Mouse (Mus musculus) thymus, adult 2 months (tissue): ENCODE data around the gene Zfp639. TPM values are rescaled to one million over a fixed set of nuclear protein-coding genes. Genes with fewer than 3 reads are reported as not detected.

Experiments used
- DNase-seq: peaks from one replicate; pipeline ENCODE4 v3.0.0; 2021
- H3K27ac ChIP-seq: fragments of 200-500 bp; 2 replicates; pipeline ENCODE4 v1.5.1; 2012; ENCODE audit warnings: low read length, control low read depth; ENCODE audit not compliant: control insufficient read depth, insufficient read depth
- H3K27me3 ChIP-seq: fragments of 200-500 bp; 2 replicates; pipeline ENCODE4 v1.6.1; 2012; ENCODE audit warnings: mild to moderate bottlenecking, low read length, moderate library complexity, mixed read lengths; ENCODE audit not compliant: control insufficient read depth, insufficient read depth
- H3K36me3 ChIP-seq: fragments of 200-500 bp; 2 replicates; pipeline ENCODE4 v1.6.1; 2012; ENCODE audit warnings: mild to moderate bottlenecking, low read length, moderate library complexity; ENCODE audit not compliant: control insufficient read depth, insufficient read depth
- H3K4me1 ChIP-seq: fragments of 200-500 bp; replicated peaks from 2 replicates; pipeline ENCODE4 v1.6.1; 2012; ENCODE audit warnings: low read length; ENCODE audit not compliant: control insufficient read depth, insufficient read depth
- H3K4me3 ChIP-seq: fragments of 200-500 bp; 2 replicates; pipeline ENCODE4 v1.5.1; 2012; ENCODE audit warnings: mild to moderate bottlenecking, low read length, control low read depth, moderate library complexity; ENCODE audit not compliant: control insufficient read depth, insufficient read depth
- CTCF ChIP-seq: fragments of 200-500 bp; IDR thresholded peaks from 2 replicates; pipeline ENCODE4 v1.5.1; 2012; ENCODE audit warnings: mild to moderate bottlenecking, control low read depth, low read length, moderate library complexity, borderline replicate concordance; ENCODE audit not compliant: control insufficient read depth, poor library complexity, insufficient read depth; ENCODE audit errors: extremely low read depth
- POLR2A ChIP-seq: fragments of 200-500 bp; IDR thresholded peaks from 2 replicates; pipeline ENCODE4 v1.6.1; 2012; ENCODE audit warnings: mild to moderate bottlenecking, low read length, control low read depth, moderate library complexity; ENCODE audit not compliant: control insufficient read depth, poor library complexity, insufficient read depth; ENCODE audit errors: extremely low read depth
- WGBS: fragments of 180-500 bp; shearing (Covaris S2); methylation state at CpG from one replicate; pipeline ENCODE4 v1.1.7; 2018; 5-methylcytosine and 5-hydroxymethylcytosine counted together
- polyA plus RNA-seq: library from polyadenylated mRNA; depleted of rRNA; stranded (reverse); fragments of >200 nt; gene quantifications from 2 replicates; pipeline ENCODE4 v1.2.3, GENCODE M21; 2012

Gene Zfp639
- polyA plus RNA-seq, 1 experiment = 33.5 TPM

- no peak for TF ChIP-seq POLR2A
- no peak for TF ChIP-seq CTCF
- H3K27me3 ChIP-seq = no peaks in the 10 kb centered on the region
- no peaks in the 10 kb centered on the region for H3K36me3 ChIP-seq
- H3K4me3 ChIP-seq = no peak overlapping the region
- H3K4me1 ChIP-seq = peaks cover 5% of the 10 kb centered on the region
- no peak overlapping the region for H3K27ac ChIP-seq
- DNase-seq = no peak
- 69% methylated on average over 3 of the region's 3 CpGs for WGBS
These were observed 4.2 kb upstream of the Zfp639 start for GRCm38 (mm10) chr3:32505841-32506240.

GRCm38 (mm10) chr3:32506366-32507225 is 3.5 kb upstream of the Zfp639 start:
- no peak overlapping the region for H3K4me3 ChIP-seq
- no peaks in the 10 kb centered on the region for H3K27me3 ChIP-seq
- no peaks in the 10 kb centered on the region for H3K36me3 ChIP-seq
- no peak for TF ChIP-seq CTCF
- no peak for TF ChIP-seq POLR2A
- H3K27ac ChIP-seq = no peak overlapping the region
- 85% methylated on average over 11 of the region's 11 CpGs for WGBS
- peaks cover 12% of the 10 kb centered on the region for H3K4me1 ChIP-seq
- no peak for DNase-seq

GRCm38 (mm10) chr3:32508666-32509324 is 1.3 kb upstream of the Zfp639 start:
- no peaks in the 10 kb centered on the region for H3K27me3 ChIP-seq
- H3K36me3 ChIP-seq = no peaks in the 10 kb centered on the region
- H3K27ac ChIP-seq = no peak overlapping the region
- DNase-seq = peak; percentile 67
- TF ChIP-seq POLR2A (no peak), CTCF (0 out of 2 replicates have a peak, but pooled peaks have one; percentile 28)
- peaks cover 14% of the 10 kb centered on the region for H3K4me1 ChIP-seq
- H3K4me3 ChIP-seq = no peak overlapping the region
- 6% methylated on average over 17 of the region's 17 CpGs for WGBS

DNA sequence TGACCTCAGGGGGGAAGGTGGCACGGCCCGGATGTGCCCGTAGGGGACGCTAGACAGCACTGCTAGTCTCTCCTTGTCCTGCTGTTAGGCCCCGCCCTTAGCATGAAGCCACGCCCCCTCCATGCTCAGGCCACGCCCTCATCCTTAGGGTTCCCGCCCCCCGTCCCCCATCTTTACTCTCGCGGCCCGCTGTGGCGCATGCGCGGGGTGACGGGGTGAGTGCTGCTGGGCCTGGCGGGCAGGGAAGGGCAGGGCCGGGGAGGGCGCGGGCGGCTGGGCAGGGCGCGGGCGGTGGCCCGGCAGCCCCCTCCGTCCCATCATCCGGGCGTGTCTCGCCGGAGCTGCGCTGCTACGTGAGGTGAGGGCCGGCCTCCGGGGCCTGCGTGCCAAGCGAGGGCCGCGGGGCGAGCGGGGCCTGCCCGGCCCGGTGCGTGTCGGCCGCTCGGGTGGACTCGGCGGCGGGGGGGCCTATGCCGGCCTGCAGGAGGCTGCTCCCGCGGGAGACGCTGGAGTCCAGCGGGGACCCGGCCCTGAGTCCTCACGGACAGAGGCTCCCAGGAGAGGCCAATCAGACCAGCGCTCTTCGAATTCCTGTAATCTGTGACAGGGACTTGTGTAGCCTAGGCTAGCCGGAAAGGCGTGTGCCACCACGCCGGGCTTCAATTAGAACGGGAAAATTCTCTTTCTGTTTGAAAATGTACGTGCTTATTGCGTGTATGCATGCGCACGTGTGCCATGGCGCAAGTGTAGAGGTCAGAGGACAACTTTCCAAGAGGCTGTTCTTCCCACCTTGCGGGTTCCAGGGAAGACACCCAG is 524 bp downstream of the Zfp639 start:
- H3K27ac ChIP-seq = no peak overlapping the region
- DNase-seq = peak; percentile 95
- H3K27me3 ChIP-seq = no peaks in the 10 kb centered on the region
- TF ChIP-seq POLR2A = peak; percentile 72
- TF ChIP-seq CTCF = peak; percentile 68; the same call in 1 of the 2 replicates
- H3K36me3 ChIP-seq = no peaks in the 10 kb centered on the region
- peak overlapping the region; percentile 73 for H3K4me3 ChIP-seq
- under 1% methylated on average over 68 of the region's 69 CpGs for WGBS
- peaks cover 14% of the 10 kb centered on the region for H3K4me1 ChIP-seq

DNA sequence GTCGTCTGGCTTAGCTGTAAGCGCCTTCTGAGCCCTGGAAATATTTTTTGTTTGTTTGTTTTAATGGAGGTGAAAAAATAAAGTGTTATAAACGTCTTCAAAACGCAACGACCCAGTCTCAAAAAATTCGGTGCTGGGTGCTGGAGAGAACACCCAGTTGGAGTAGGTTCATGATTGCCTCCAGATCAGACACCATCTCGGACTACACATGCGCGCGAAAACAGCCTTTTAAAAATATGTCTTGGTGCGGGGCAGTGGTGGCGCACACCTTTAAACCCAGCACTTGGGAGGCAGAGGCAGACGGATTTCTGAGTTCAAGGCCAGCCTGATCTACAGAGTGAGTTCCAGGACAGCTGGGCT is 1.1 kb downstream of the Zfp639 start:
- Histone ChIP-seq H3K27me3 (no peaks in the 10 kb centered on the region), H3K27ac (no peak overlapping the region), H3K36me3 (no peaks in the 10 kb centered on the region), H3K4me3 (peak overlapping the region; percentile 73), H3K4me1 (peaks cover 14% of the 10 kb centered on the region)
- TF ChIP-seq CTCF = no peak
- no peak for TF ChIP-seq POLR2A
- WGBS = 2% methylated on average over 13 of the region's 13 CpGs
- peak; percentile 22 for DNase-seq

DNA sequence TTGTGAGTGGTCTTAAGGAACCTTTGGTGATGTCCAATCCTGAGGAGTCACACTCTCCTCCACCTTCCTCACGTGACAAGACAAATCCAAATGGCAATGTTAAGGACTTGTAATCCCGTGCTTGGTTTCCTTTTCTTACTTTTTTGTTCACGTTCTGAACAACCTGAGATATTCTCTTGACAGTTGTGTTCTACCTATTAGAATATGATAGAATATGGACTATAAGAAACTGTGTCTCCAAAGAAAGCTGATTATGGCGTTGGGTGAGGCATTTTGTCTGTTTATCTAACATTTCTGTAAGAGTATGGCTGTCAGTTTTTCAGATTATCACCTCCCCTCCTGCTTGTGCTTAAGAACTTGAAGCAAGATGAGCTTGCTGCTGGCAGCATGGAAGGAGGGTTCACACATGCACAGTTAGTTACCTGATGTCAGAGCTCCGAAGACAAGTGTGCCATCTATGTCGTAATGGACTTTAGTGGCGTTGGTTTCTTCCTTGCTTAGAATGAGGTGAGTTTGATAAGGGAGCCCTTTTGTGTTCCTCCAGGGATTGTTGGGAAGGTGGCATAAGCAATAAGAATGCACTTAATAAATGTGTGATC is 2.7 kb downstream of the Zfp639 start:
- Histone ChIP-seq H3K4me3 (no peak overlapping the region), H3K36me3 (peaks cover 9% of the 10 kb centered on the region), H3K4me1 (peaks cover 14% of the 10 kb centered on the region), H3K27me3 (no peaks in the 10 kb centered on the region), H3K27ac (no peak overlapping the region)
- WGBS = 96% methylated on average over 7 of the region's 7 CpGs
- no peak for DNase-seq
- no peak for TF ChIP-seq CTCF
- no peak for TF ChIP-seq POLR2A

DNA sequence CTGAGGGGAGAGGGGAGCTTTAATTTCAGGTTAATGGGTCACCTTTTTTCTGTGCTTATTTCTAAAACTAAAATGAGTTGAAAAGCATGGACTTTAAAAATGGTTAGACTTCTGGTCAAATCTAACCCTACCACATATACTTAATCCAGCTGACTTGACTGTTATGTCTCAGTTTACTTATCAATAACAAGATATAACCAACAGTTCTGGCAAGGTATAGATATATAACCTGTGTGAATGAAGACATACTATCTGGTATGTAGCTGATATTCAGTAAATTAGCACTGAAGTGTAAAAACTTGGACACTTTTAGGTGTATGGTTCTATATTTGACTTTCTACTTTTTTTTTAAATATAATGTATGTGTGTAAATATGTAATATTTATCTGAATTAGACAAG is 3.5 kb downstream of the Zfp639 start:
- Histone ChIP-seq H3K4me1 (peaks cover 14% of the 10 kb centered on the region), H3K4me3 (no peak overlapping the region), H3K36me3 (peaks cover 11% of the 10 kb centered on the region), H3K27me3 (no peaks in the 10 kb centered on the region), H3K27ac (no peak overlapping the region)
- TF ChIP-seq POLR2A = no peak
- no peak for TF ChIP-seq CTCF
- no peak for DNase-seq
